Mouse (Mus musculus) heart, postnatal 0 days (tissue): ENCODE data around the gene Gm9507. TPM values are rescaled to one million over a fixed set of nuclear protein-coding genes. Genes with fewer than 3 reads are reported as not detected.
"Not testable (repeated sequence)": the region's sequence is repeated elsewhere in the genome, so short reads cannot be mapped to it uniquely, and the experiment has no call there.

Experiments used
- ATAC-seq: fragments of 200-750 bp; cut with Nextera tagmentation; 2 replicates; pipeline ENCODE4 v1.8.0; 2017; ENCODE audit warnings: low read depth, moderate number of reproducible peaks, moderate library complexity; ENCODE audit not compliant: insufficient read depth
- DNase-seq: peaks from one replicate; pipeline ENCODE4 v3.0.0-alpha.2; 2016; ENCODE audit warnings: low spot score
- H3K27ac ChIP-seq: fragments of 300-500 bp; sonication (generic); 2 replicates; pipeline ENCODE4 v1.5.1; 2014; ENCODE audit warnings: low read depth, mild to moderate bottlenecking
- H3K27me3 ChIP-seq: fragments of 300-500 bp; sonication (generic); 2 replicates; pipeline ENCODE4 v1.6.1; 2014; ENCODE audit warnings: low read length, mixed read lengths; ENCODE audit not compliant: control insufficient read depth, insufficient read depth
- H3K36me3 ChIP-seq: fragments of 300-500 bp; sonication (generic); replicated peaks from 2 replicates; pipeline ENCODE4 v1.6.1; 2014; ENCODE audit warnings: low read length, mixed read lengths; ENCODE audit not compliant: control insufficient read depth, insufficient read depth
- H3K4me1 ChIP-seq: fragments of 300-500 bp; sonication (generic); 2 replicates; pipeline ENCODE4 v1.6.1; 2014; ENCODE audit warnings: antibody characterized with exemption; ENCODE audit not compliant: control insufficient read depth, insufficient read depth
- H3K4me2 ChIP-seq: fragments of 300-500 bp; sonication (generic); 2 replicates; pipeline ENCODE4 v1.6.1; 2014; ENCODE audit warnings: low read depth, mild to moderate bottlenecking, low read length, moderate library complexity
- H3K4me3 ChIP-seq: fragments of 300-500 bp; sonication (generic); 2 replicates; pipeline ENCODE4 v1.5.1; 2014; ENCODE audit warnings: low read depth, low read length
- H3K9ac ChIP-seq: fragments of 300-500 bp; sonication (generic); replicated peaks from 2 replicates; pipeline ENCODE4 v1.6.1; 2014; ENCODE audit warnings: low read depth, low read length, mixed read lengths
- H3K9me3 ChIP-seq: fragments of 300-500 bp; sonication (generic); replicated peaks from 2 replicates; pipeline ENCODE4 v1.6.1; 2016; ENCODE audit warnings: low read length; ENCODE audit not compliant: control insufficient read depth
- CTCF ChIP-seq: IDR thresholded peaks from 2 replicates; pipeline ENCODE4 v1.5.1; 2016; ENCODE audit warnings: antibody characterized with exemption, control low read depth, low read depth
- EP300 ChIP-seq: IDR thresholded peaks from 2 replicates; pipeline ENCODE4 v1.6.1; 2016; ENCODE audit warnings: antibody characterized with exemption, low read depth
- WGBS: fragments of 180-500 bp; shearing (Covaris S2); extraction: QIAGEN DNeasy Blood & Tissue Kit; methylation state at CpG from one replicate; pipeline ENCODE4 v1.1.7; 2014; 5-methylcytosine and 5-hydroxymethylcytosine counted together
- polyA plus RNA-seq: library from polyadenylated mRNA; unstranded; fragments of >200 nt; fragmentation: Nextera tagmentation; extraction: Ambion mirVana; gene quantifications from 2 replicates; pipeline ENCODE4 v1.2.1, GENCODE M21; 2015
- total RNA-seq: library from RNA; depleted of rRNA; stranded (reverse); fragments of >200 nt; gene quantifications from 2 replicates; pipeline ENCODE4 v1.2.3, GENCODE M21; 2014; ENCODE audit warnings: low replicate concordance

Gm9507 gene
- total and polyA plus RNA-seq, 2 experiments from 2014 or later, result not detected

DNA sequence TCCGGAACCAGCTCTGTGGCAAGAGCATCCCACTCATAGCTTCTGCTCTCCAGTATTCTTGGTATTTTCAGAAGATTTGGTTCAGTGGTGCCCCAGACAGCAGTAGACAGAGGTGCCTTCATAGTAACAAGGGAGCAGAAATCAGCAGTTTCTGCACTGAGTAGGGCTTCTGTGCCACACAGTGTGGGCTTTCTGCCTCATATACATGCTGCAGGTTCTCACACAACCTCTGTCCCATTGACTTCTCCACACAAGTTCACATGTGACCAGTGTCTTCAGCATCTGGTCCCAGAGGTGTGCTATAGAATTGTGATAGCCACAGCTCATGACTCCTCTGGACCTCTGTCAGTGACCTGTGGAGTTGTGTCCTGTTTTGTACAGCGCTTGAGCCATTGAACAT is 23.0 kb downstream of the Gm9507 start:
- TF ChIP-seq CTCF (no peak), EP300 (no peak)
- Histone ChIP-seq H3K27me3 (no peaks in the 10 kb centered on the region), H3K9me3 (no peaks in the 10 kb centered on the region), H3K4me2 (no peak overlapping the region), H3K36me3 (no peaks in the 10 kb centered on the region), H3K4me3 (no peak overlapping the region), H3K4me1 (no peaks in the 10 kb centered on the region), H3K9ac (no peak overlapping the region), H3K27ac (no peak overlapping the region)
- ATAC-seq, result no peak
- WGBS, result 85% methylated on average over 2 of the region's 2 CpGs
- no peak for DNase-seq

DNA sequence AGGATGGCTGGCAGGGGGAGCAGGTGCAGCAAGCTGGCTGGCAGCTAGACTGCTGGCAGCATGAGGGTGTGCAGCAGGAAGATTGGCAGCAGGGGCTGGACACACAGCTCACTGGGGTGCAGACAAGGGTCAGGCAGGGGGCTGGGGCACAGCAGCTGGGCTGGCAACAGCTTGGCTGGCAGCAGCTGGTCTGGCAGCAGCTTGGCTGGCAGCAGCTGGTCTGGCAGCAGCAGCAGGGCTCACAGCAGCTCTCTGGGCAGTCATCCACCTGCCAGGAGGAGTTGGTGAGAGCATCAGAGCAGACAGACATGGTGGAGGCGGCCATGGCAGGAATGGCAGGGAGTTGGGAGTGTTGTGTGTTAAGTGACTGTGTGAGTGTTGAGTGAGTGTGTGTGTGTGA is 23.8 kb downstream of the Gm9507 start, which contains the start of gene Gm7137:
Gene Gm7137 (minus strand): TSS at position 325 of the 400 bp plus-strand sequence.
- not testable (repeated sequence) for H3K27ac ChIP-seq, H3K9ac ChIP-seq, H3K9me3 ChIP-seq, ATAC-seq, H3K4me2 ChIP-seq, H3K4me1 ChIP-seq, H3K36me3 ChIP-seq, H3K4me3 ChIP-seq, H3K27me3 ChIP-seq, DNase-seq
- 60% methylated on average over 1 of the region's 1 CpGs for WGBS

DNA sequence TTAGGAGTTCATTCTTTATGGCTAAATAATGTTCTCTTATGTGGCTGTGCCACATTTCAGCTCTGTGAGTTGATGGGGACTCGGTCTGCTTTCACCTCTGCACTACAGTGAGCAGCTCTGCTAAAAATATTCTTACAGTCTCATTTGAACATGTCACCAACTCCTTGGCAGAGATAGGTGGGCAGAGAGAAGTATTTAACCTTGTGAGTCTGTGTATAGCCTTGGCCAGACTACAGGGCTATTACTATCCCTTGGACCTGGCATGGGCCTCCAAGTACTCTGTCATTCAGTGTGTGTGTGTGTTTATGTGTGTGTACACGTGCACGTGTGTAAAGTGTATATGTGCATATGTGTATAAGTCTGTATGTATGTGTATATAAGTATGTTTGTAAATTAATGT is 28.2 kb downstream of the Gm9507 start:
- H3K27ac ChIP-seq, H3K4me1 ChIP-seq, H3K9ac ChIP-seq, H3K27me3 ChIP-seq, H3K4me3 ChIP-seq, H3K9me3 ChIP-seq, H3K4me2 ChIP-seq, DNase-seq, H3K36me3 ChIP-seq: not testable (repeated sequence)
- ATAC-seq, result peak; percentile 88
- WGBS, result 10% methylated on average over 1 of the region's 3 CpGs

DNA sequence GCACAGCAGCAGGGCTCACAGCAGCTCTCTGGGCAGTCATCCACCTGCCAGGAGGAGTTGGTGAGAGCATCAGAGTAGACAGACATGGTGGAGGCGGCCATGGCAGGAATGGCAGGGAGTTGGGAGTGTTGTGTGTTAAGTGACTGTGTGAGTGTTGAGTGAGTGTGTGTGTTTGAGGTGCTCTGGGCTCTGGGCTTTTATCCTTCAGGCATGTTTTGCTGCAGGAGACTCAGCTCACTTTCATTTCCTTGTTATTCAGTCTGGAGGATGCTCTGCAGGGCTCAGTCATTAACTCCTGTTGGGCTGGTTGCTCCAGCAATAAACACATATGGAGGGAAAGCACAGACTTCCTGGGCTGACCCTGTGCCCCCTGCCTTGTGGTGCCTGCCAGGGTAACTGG is 29.2 kb downstream of the Gm9507 start, which contains the start of gene Gm3250:
Gene Gm3250 (minus strand): TSS at position 101 of the 400 bp plus-strand sequence.
- H3K9ac ChIP-seq, H3K4me2 ChIP-seq, ATAC-seq, H3K4me3 ChIP-seq, DNase-seq, H3K36me3 ChIP-seq, H3K27ac ChIP-seq, H3K4me1 ChIP-seq, H3K27me3 ChIP-seq, H3K9me3 ChIP-seq: not testable (repeated sequence)
- no CpG with 5 or more reads among the region's 1 CpGs for WGBS

DNA sequence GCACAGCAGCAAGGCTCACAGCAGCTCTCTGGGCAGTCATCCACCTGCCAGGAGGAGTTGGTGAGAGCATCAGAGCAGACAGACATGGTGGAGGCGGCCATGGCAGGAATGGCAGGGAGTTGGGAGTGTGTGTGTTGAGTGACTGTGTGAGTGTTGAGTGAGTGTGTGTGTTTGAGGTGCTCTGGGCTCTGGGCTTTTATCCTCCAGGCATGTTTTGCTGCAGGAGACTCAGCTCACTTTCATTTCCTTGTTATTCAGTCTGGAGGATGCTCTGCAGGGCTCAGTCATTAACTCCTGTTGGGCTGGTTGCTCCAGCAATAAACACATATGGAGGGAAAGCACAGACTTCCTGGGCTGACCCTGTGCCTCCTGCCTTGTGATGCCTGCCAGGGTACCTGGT is 34.8 kb downstream of the Gm9507 start, which contains the start of gene Gm7138:
Gene Gm7138 (minus strand): TSS at position 101 of the 400 bp plus-strand sequence.
- WGBS, result 20% methylated on average over 1 of the region's 1 CpGs

DNA sequence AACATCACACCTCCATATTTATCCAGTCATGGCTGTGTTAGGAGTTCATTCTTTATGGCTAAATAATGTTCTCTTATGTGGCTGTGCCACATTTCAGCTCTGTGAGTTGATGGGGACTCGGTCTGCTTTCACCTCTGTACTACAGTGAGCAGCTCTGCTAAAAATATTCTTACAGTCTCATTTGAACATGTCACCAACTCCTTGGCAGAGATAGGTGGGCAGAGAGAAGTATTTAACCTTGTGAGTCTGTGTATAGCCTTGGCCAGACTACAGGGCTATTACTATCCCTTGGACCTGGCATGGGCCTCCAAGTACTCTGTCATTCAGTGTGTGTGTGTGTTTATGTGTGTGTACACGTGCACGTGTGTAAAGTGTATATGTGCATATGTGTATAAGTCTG is 39.5 kb downstream of the Gm9507 start:
- not testable (repeated sequence) for H3K4me1 ChIP-seq, H3K27me3 ChIP-seq, H3K4me2 ChIP-seq, DNase-seq, H3K9me3 ChIP-seq, H3K36me3 ChIP-seq, H3K27ac ChIP-seq, H3K9ac ChIP-seq, H3K4me3 ChIP-seq
- peak; percentile 81 for ATAC-seq
- WGBS, result no CpG with 5 or more reads among the region's 3 CpGs

More for the DNA sequence above, 34.8 kb downstream of the Gm9507 start, which contains the start of gene Gm7138:
- H3K4me1 ChIP-seq, H3K36me3 ChIP-seq, H3K27me3 ChIP-seq, DNase-seq, H3K9ac ChIP-seq, H3K27ac ChIP-seq, H3K4me2 ChIP-seq, H3K4me3 ChIP-seq, H3K9me3 ChIP-seq, ATAC-seq: not testable (repeated sequence)

DNA sequence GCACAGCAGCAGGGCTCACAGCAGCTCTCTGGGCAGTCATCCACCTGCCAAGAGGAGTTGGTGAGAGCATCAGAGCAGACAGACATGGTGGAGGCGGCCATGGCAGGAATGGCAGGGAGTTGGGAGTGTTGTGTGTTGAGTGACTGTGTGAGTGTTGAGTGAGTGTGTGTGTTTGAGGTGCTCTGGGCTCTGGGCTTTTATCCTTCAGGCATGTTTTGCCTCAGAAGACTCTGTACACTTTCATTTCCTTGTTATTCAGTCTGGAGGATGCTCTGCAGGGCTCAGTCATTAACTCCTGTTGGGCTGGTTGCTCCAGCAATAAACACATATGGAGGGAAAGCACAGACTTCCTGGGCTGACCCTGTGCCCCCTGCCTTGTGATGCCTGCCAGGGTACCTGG is 40.4 kb downstream of the Gm9507 start, which contains the start of gene Gm3238:
Gene Gm3238 (minus strand): TSS at position 101 of the 400 bp plus-strand sequence.
- not testable (repeated sequence) for DNase-seq, H3K9me3 ChIP-seq, H3K9ac ChIP-seq, H3K27me3 ChIP-seq, H3K36me3 ChIP-seq, H3K4me1 ChIP-seq, H3K4me3 ChIP-seq, H3K4me2 ChIP-seq, H3K27ac ChIP-seq, ATAC-seq
- WGBS, result no CpG with 5 or more reads among the region's 1 CpGs
